Mouse (Mus musculus) limb, embryonic 14.5 days (tissue): Measurements from ENCODE around the gene Rcn3. TPM values are rescaled to one million over a fixed set of nuclear protein-coding genes. Genes with fewer than 3 reads are reported as not detected.
A peak's percentile ranks its signal among the peaks of the same experiment; 100 is the strongest.

Source experiments
- ATAC-seq: fragments of 200-750 bp; cut with Nextera tagmentation; 2 replicates; pipeline ENCODE4 v1.8.0; 2017; ENCODE audit warnings: low read depth, moderate number of reproducible peaks, moderate TSS enrichment; ENCODE audit not compliant: low FRiP score
- DNase-seq: peaks from one replicate; pipeline ENCODE4 v3.0.0-alpha.2; 2015; ENCODE audit warnings: low spot score
- H3K27ac ChIP-seq: fragments of 300-500 bp; sonication (generic); replicated peaks from 2 replicates; pipeline ENCODE4 v1.5.1; 2014; ENCODE audit warnings: low read depth, mild to moderate bottlenecking, low read length, moderate library complexity, mixed read lengths
- H3K27me3 ChIP-seq: fragments of 300-500 bp; sonication (generic); 2 replicates; pipeline ENCODE4 v1.6.1; 2014; ENCODE audit warnings: low read length, mixed read lengths; ENCODE audit not compliant: control insufficient read depth, insufficient read depth
- H3K36me3 ChIP-seq: fragments of 300-500 bp; sonication (generic); 2 replicates; pipeline ENCODE4 v1.6.1; 2014; ENCODE audit warnings: mild to moderate bottlenecking, low read length, moderate library complexity, mixed read lengths; ENCODE audit not compliant: control insufficient read depth, insufficient read depth
- H3K4me1 ChIP-seq: fragments of 300-500 bp; sonication (generic); 2 replicates; pipeline ENCODE4 v1.6.1; 2014; ENCODE audit warnings: antibody characterized with exemption, low read length, mixed read lengths; ENCODE audit not compliant: control insufficient read depth, insufficient read depth
- H3K4me2 ChIP-seq: fragments of 300-500 bp; sonication (generic); replicated peaks from 2 replicates; pipeline ENCODE4 v1.6.1; 2014; ENCODE audit warnings: low read depth, mild to moderate bottlenecking, low read length, moderate library complexity; ENCODE audit not compliant: severe bottlenecking
- H3K4me3 ChIP-seq: fragments of 300-500 bp; sonication (generic); replicated peaks from 2 replicates; pipeline ENCODE4 v1.5.1; 2014; ENCODE audit warnings: low read length
- H3K9ac ChIP-seq: fragments of 300-500 bp; sonication (generic); 2 replicates; pipeline ENCODE4 v1.6.1; 2014; ENCODE audit warnings: mild to moderate bottlenecking, low read depth, low read length, moderate library complexity; ENCODE audit not compliant: severe bottlenecking
- H3K9me3 ChIP-seq: fragments of 300-500 bp; sonication (generic); 2 replicates; pipeline ENCODE4 v1.6.1; 2016; ENCODE audit warnings: low read length; ENCODE audit not compliant: control insufficient read depth
- POLR2A ChIP-seq: fragments of 200-500 bp; IDR thresholded peaks from 2 replicates; pipeline ENCODE4 v1.8.0; 2012; ENCODE audit warnings: inconsistent platforms, mild to moderate bottlenecking, moderate library complexity, borderline replicate concordance; ENCODE audit not compliant: insufficient read depth, insufficient read length; ENCODE audit errors: extremely low read depth
- WGBS: fragments of 180-500 bp; shearing (Covaris S2); extraction: QIAGEN DNeasy Blood & Tissue Kit; methylation state at CpG from one replicate; pipeline ENCODE4 v1.1.7; 2014; 5-methylcytosine and 5-hydroxymethylcytosine counted together
- polyA plus RNA-seq, 2 experiments: library from polyadenylated mRNA; depleted of rRNA in 1 of 2; stranded (reverse) in 1 of 2; unstranded in 1 of 2; fragments of >200 nt; fragmentation: Nextera tagmentation in 1 of 2; extraction: Ambion mirVana in 1 of 2; gene quantifications; 2 replicates each; pipeline versions ENCODE4 v1.2.1 to v1.2.3; 2012 to 2014

Gene Rcn3
- polyA plus RNA-seq, 2 experiments, result 577 to 679 TPM

DNA sequence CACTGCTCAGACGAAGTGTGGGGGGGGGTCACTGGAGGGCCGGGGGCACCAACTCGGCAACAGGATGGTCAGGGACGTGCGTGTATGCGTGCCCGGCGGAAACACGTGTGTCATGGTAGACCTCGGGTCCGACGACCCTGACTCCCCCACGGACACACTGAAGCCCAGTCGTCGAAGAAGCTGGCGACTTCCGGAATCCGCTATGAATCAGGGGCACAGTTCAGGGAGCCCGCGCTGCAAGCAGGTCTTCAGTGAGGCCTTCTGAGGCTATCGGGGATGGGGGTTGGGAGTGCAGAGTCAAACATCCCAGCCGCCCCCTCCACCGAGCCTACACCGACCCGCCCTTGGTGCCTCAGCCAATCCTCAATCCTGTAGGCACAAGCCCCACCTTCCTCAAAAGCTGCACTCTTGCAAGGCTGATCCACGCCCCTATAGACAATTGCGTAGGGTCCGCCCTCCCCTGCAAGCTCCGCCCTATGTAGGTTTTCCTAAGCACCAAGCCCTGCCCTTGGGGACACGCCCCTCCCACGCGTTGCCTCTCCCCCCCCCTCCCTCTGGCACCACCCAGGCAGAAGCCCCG lies 38.0 kb downstream of the Rcn3 start:
- H3K4me3 ChIP-seq, result peak overlapping the region; percentile 92
- peaks cover 18% of the 10 kb centered on the region for H3K36me3 ChIP-seq
- H3K27ac ChIP-seq, result peak overlapping the region; percentile 98
- ATAC-seq (peak; percentile 94), DNase-seq (peak; percentile 98)
- H3K27me3 ChIP-seq, result no peaks in the 10 kb centered on the region
- peak overlapping the region; percentile 96 for H3K4me2 ChIP-seq
- no peaks in the 10 kb centered on the region for H3K9me3 ChIP-seq
- TF ChIP-seq POLR2A, result peak; percentile 79; the same call in 1 of the 2 replicates
- peaks cover 7% of the 10 kb centered on the region; the same call in 1 of the 2 replicates for H3K4me1 ChIP-seq
- H3K9ac ChIP-seq, result peak overlapping the region; percentile 90
- under 1% methylated on average over 33 of the region's 33 CpGs for WGBS

DNA sequence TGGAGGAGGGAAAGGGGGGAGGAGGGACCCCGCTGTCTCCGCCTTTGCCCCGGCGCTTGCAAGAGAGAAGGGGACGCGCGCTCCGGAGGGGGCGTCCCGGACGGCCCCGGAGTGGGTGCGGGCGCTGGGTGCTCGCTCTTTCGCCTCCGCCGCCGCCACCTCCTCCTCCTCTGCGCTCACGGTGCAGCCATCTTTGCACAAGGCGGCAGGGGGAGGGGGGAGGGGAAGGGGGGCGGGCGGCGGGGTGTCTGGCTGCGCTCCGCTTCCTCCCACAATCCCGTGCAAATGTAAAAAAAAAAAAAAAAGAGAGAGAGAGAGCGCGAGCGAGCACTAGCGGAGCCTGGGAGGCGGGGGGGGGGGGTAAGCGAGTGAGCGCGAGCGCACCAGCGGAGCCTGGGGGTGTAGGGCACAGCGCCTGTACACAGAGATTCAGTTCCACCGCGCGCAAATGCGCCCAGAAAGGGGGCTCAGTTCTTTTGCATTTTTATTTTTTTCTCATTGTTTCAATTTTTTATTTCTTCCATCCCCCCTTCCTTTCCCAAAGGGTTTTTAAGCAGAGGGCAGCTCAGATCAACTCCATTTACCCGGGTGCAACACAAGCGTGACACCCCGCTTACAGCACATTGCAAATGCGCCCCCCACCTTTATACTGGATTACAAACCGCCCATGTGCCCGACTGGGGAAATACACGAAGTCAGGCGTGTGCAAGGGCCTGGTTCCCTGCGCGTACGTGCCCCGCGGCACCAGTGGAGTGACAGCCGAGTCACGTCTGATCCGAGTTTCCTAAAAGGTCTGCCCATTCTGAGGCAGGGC lies 38.7 kb downstream of the Rcn3 start:
- DNase-seq (peak; percentile 85), ATAC-seq (peak; percentile 51)
- H3K9me3 ChIP-seq, result no peaks in the 10 kb centered on the region
- no peaks in the 10 kb centered on the region for H3K27me3 ChIP-seq
- peak overlapping the region; percentile 92 for H3K4me3 ChIP-seq
- peaks cover 7% of the 10 kb centered on the region; the same call in 1 of the 2 replicates for H3K4me1 ChIP-seq
- H3K36me3 ChIP-seq, result peaks cover 25% of the 10 kb centered on the region
- H3K27ac ChIP-seq, result peak overlapping the region; percentile 98
- H3K4me2 ChIP-seq, result peak overlapping the region; percentile 96
- H3K9ac ChIP-seq, result peak overlapping the region; percentile 90
- no peak for TF ChIP-seq POLR2A
- under 1% methylated on average over 33 of the region's 59 CpGs for WGBS

DNA sequence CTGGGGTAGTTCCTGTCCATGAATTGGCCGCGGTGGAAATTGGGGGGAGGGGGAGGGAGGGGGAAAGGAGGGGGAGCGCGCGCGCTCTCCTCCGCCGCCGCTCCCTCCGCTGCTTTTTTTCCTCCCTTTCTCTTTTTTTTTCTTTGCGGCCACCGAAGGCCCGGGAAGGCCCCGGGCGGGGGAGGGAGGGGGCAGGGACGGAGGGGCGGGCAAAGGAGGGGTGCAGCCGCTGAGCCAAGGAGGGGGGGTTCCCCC lies 39.2 kb downstream of the Rcn3 start, which contains the start of gene Prr12:
Prr12 (minus strand) TSS at position 20 of the 255 bp plus-strand sequence.
- H3K27me3 ChIP-seq, result no peaks in the 10 kb centered on the region
- H3K4me1 ChIP-seq, result peaks cover 7% of the 10 kb centered on the region; the same call in 1 of the 2 replicates
- ATAC-seq (peak; percentile 10; the same call in 1 of the 2 replicates), DNase-seq (peak; percentile 69)
- no peaks in the 10 kb centered on the region for H3K9me3 ChIP-seq
- peak within 1 kb of the TSS; percentile 98 for H3K27ac ChIP-seq
- 0% methylated on average over 8 of the region's 18 CpGs for WGBS
- peak within 1 kb of the TSS; percentile 90 for H3K9ac ChIP-seq
- H3K36me3 ChIP-seq, result peaks cover 30% of the 10 kb centered on the region
- H3K4me3 ChIP-seq, result peak within 1 kb of the TSS; percentile 92
- TF ChIP-seq POLR2A, result no peak
- H3K4me2 ChIP-seq, result peak within 1 kb of the TSS; percentile 96

DNA sequence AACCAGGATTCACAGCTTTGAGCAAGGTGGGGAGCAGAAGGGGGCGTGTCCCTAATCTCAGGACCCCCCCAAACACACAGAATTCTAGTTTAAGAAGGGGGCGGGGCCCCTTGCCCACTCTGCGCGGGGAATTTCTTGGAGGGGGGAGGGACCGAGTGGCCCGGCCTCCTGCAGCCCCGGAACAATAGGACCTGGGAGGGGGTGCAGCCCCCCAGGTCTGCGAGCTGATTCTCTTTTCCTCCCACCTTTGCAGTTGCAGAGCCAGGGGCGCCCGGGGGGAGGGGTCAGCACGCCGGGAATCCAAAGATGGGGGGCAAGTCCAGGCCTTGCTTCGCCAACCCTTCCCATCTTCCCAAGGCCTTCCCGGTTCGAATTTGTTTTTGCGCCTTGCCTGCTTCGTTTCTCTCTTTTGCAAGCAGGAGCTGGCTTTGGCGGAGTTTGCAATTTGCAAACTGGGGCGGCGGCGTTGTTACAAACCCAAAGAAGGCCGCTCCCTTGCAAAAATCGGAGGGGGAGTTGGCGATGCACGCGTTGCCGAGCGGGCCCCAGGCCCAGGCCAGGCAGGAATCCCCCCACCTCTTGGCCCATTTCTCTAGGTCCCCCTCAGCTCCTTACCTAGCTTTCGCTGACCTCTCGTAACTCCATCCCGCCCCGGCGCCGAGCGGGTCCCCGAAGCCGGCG lies 39.7 kb downstream of the Rcn3 start:
- peak overlapping the region; percentile 96 for H3K4me2 ChIP-seq
- WGBS, result 3% methylated on average over 35 of the region's 38 CpGs
- H3K4me1 ChIP-seq, result peaks cover 7% of the 10 kb centered on the region; the same call in 1 of the 2 replicates
- H3K9me3 ChIP-seq, result no peaks in the 10 kb centered on the region
- peak; percentile 18 for DNase-seq
- H3K27ac ChIP-seq, result peak overlapping the region; percentile 98
- ATAC-seq, result no peak
- H3K27me3 ChIP-seq, result no peaks in the 10 kb centered on the region
- peak overlapping the region; percentile 92 for H3K4me3 ChIP-seq
- no peak for TF ChIP-seq POLR2A
- H3K9ac ChIP-seq, result peak overlapping the region; percentile 90
- peaks cover 35% of the 10 kb centered on the region for H3K36me3 ChIP-seq

DNA sequence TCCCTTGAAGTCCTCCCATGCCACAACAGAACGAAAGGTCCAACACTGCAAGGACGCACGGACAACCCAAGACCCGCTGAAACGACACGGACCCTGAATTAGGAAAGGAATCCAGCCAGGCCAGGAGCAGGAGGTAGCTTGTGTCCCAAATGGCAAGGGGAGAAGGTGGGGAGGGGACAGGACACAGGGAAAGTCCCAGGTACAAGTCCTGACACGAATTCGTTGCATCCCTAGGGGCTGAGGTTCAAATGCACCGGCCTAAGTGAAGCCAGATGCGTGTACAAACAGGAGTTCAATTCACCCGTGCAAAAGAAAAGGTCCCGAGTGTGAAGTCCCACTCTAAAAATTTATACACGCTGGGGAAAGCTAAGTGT lies 40.4 kb downstream of the Rcn3 start:
- Histone ChIP-seq H3K27me3 (no peaks in the 10 kb centered on the region), H3K9me3 (no peaks in the 10 kb centered on the region), H3K9ac (peak overlapping the region; percentile 90), H3K27ac (peak overlapping the region; percentile 98), H3K4me3 (peak overlapping the region; percentile 92), H3K4me1 (peaks cover 7% of the 10 kb centered on the region; the same call in 1 of the 2 replicates), H3K36me3 (peaks cover 42% of the 10 kb centered on the region), H3K4me2 (peak overlapping the region; percentile 96)
- no peak for ATAC-seq
- no peak for DNase-seq
- TF ChIP-seq POLR2A, result no peak
- under 1% methylated on average over 13 of the region's 13 CpGs for WGBS
